Mouse (Mus musculus): ENCODE data around the gene Gm4303.
"Not testable (repeated sequence)": the region's sequence is repeated elsewhere in the genome, so short reads cannot be mapped to it uniquely, and the experiment has no call there.

DNA sequence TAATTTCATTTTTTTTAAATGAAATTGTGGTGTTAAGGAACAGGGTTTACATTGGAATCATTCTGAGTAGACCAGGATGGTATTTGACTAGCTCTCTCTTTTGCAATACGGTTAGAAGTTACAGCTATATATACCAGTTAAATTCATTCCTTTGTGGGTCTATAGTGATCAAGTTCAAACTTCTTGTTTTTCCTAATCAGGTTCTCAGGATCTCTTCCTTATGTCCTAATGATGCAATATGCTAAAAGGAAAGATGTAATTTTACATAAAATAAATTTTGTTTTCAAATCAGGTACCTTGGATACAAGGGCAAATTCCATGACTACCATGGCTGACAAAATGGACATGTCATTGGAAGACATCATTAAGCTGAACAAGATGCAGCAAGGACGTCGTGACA, 5.0 kb downstream of the Gm4303 start, which contains the start of gene Gm4305:
- TF ChIP-seq MAFK (IDR thresholded peaks at IDR 0.05; ENCODE audit: insufficient read depth, low read depth, low read length); ZC3H11A (IDR thresholded peaks at IDR 0.05; ENCODE audit: borderline replicate concordance, low read depth, low read length); HCFC1 (IDR thresholded peaks at IDR 0.05; ENCODE audit: borderline replicate concordance, insufficient read depth, low read length); CHD2 (IDR thresholded peaks at IDR 0.05; ENCODE audit: low read depth, low read length); ZNF384 (IDR thresholded peaks at IDR 0.05; ENCODE audit: low read depth, low read length): not testable (repeated sequence)

Measured in ES-E14 (cell line).